Mouse (Mus musculus) layer of hippocampus, postnatal 36 days (tissue): ENCODE measurements around the gene Tmem185b. TPM values are rescaled to one million over a fixed set of nuclear protein-coding genes. Genes with fewer than 3 reads are reported as not detected.
A peak's percentile ranks its signal among the peaks of the same experiment; 100 is the strongest.

ENCODE experiments used
- DNase-seq, 2 experiments: peaks; one replicate each; pipeline ENCODE4 v3.0.0; 2022
- total RNA-seq, 2 experiments: library from RNA; stranded (reverse); gene quantifications; 2 replicates each; pipeline ENCODE4 v1.2.3; 2021

Gene Tmem185b
- 10 to 100 TPM; 18.0 to 20.2 TPM for total RNA-seq

- DNase-seq, result peak; percentile 90 to 92
Measured at GRCm38 (mm10) chr1:119525689-119526591, at the start of gene Tmem185b. Gene Tmem185b (plus strand): TSS chr1:119526160.

GRCm38 (mm10) chr1:119476905-119477353, 49.0 kb upstream of the Tmem185b start:
- DNase-seq, result no peak

- no peak for DNase-seq
Measured at GRCm38 (mm10) chr1:119479641-119480040, 46.3 kb upstream of the Tmem185b start.

- DNase-seq, result no peak
Measured at GRCm38 (mm10) chr1:119480678-119481077, 45.3 kb upstream of the Tmem185b start.

GRCm38 (mm10) chr1:119481205-119481932, 44.6 kb upstream of the Tmem185b start:
- DNase-seq, result no peak

GRCm38 (mm10) chr1:119482891-119483290, 43.1 kb upstream of the Tmem185b start:
- no peak for DNase-seq

- no peak for DNase-seq
Measured at GRCm38 (mm10) chr1:119484457-119484856, 41.5 kb upstream of the Tmem185b start.

- no peak for DNase-seq
Measured at GRCm38 (mm10) chr1:119485825-119486224, 40.1 kb upstream of the Tmem185b start.

GRCm38 (mm10) chr1:119487917-119488590, 37.9 kb upstream of the Tmem185b start:
- DNase-seq, result no peak

- no peak for DNase-seq
Measured at GRCm38 (mm10) chr1:119490765-119491164, 35.2 kb upstream of the Tmem185b start.

GRCm38 (mm10) chr1:119492097-119492496, 33.9 kb upstream of the Tmem185b start:
- no peak for DNase-seq

- DNase-seq, result no peak
Measured at GRCm38 (mm10) chr1:119492505-119492904, 33.5 kb upstream of the Tmem185b start.

- no peak for DNase-seq
Measured at GRCm38 (mm10) chr1:119494024-119494711, 31.8 kb upstream of the Tmem185b start.

GRCm38 (mm10) chr1:119494712-119495395, 31.1 kb upstream of the Tmem185b start:
- DNase-seq, result no peak

- no peak for DNase-seq
Measured at GRCm38 (mm10) chr1:119495396-119495775, 30.6 kb upstream of the Tmem185b start.

- no peak for DNase-seq
Measured at GRCm38 (mm10) chr1:119497346-119498004, 28.5 kb upstream of the Tmem185b start.

- DNase-seq, result no peak
Measured at GRCm38 (mm10) chr1:119498536-119499231, 27.3 kb upstream of the Tmem185b start.

- DNase-seq, result no peak
Measured at GRCm38 (mm10) chr1:119499456-119499855, 26.5 kb upstream of the Tmem185b start.

GRCm38 (mm10) chr1:119501881-119502280, 24.1 kb upstream of the Tmem185b start:
- no peak for DNase-seq

- no peak for DNase-seq
Measured at GRCm38 (mm10) chr1:119502729-119503128, 23.2 kb upstream of the Tmem185b start.
